Mouse (Mus musculus): ENCODE data around the gene D6Wsu163e. TPM values are rescaled to one million over a fixed set of nuclear protein-coding genes. Genes with fewer than 3 reads are reported as not detected.
A peak's percentile ranks its signal among the peaks of the same experiment; 100 is the strongest.

Gene D6Wsu163e
- total RNA-seq (2015; ENCODE audit: low replicate concordance) (17.1 and 27.9 TPM in 2 replicates), total RNA-seq (2017; ENCODE audit: low replicate concordance) (22.6 and 29.5 TPM in 2 replicates)

DNA sequence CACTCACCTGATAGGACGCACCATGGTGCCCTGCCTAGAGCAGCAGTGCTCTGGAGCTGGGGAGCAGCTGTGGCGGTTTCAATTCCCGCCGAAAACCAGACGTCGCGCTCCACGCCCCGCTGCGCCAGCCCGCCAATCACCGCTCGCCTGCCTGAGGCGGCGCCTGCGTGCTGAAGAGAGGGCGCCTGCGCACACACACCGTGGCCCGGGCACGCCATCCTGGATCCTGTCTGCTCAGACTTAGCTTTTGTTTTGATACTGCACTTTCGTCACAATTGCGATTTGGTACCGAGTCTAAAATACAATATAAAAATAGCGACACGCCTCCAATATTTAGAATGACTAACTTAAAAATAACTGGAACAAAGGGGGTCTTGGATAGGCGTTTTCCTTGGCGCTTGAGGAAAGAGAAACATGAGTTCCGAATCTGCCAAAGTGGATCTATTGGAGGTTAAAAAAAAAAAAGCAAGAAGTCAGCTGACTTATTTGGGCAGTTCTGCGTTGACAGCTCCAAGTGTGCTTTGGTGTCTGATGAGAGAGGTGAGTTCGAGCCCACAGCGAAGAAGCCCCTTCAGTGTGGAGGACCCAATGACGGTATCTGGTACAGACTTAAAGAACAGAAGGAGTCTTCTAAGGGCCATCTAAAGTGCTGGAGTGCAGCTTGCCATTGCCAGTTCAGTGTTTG, at the start of gene D6Wsu163e, which contains the start of gene Rad51ap1:
Gene D6Wsu163e (plus strand): TSS at position 476 of the 685 bp plus-strand sequence.
Gene Rad51ap1 (minus strand): TSS at position 101 of the 685 bp plus-strand sequence.
- peak; percentile 94 for ATAC-seq (replicated peaks; ENCODE audit: low FRiP score, poor library complexity, severe bottlenecking)

- ATAC-seq (replicated peaks; ENCODE audit: low FRiP score, poor library complexity, severe bottlenecking): no peak
Observed at GRCm38 (mm10) chr6:126907378-126907777, 32.4 kb upstream of the D6Wsu163e start.

DNA sequence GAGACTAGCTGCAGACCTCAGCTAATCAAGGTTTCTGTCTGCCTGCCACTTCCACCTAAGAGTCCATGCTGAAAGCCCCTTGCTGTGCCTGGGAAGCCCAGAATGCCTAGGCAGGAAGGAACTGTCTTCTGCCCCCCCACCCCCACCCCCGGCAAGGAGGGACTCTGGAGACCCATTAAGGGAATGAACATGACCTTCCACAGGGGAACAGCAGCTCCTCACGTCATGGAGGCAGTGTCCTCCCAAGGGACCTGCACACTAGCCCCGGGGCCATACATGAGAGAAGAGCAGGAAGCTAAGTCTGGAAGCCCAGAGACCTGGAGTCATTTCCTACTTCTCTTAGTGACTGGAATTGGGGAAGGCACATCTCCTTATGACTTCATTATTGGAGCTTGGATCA, 31.9 kb upstream of the D6Wsu163e start:
- no peak for ATAC-seq (replicated peaks; ENCODE audit: low FRiP score, poor library complexity, severe bottlenecking)

DNA sequence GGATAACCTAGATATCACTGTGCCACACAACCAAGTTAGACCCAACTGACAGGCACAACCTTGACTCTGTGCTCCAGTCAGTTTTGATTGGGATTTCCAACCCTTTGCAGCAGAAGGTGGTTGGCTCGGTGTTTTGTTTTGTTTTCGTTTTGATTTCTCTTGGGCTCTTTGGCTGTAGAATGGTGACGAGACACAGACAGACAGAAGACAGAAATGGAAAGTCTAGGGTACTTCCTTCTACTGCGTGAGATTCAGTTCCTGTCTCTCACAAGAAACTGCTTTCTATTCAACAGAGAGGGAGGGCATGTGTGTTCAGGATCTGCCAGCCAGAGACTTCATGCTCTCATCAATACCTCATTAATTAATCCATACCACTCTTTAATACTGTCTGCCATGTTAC, 29.0 kb upstream of the D6Wsu163e start:
- no peak for ATAC-seq (replicated peaks; ENCODE audit: low FRiP score, poor library complexity, severe bottlenecking)

DNA sequence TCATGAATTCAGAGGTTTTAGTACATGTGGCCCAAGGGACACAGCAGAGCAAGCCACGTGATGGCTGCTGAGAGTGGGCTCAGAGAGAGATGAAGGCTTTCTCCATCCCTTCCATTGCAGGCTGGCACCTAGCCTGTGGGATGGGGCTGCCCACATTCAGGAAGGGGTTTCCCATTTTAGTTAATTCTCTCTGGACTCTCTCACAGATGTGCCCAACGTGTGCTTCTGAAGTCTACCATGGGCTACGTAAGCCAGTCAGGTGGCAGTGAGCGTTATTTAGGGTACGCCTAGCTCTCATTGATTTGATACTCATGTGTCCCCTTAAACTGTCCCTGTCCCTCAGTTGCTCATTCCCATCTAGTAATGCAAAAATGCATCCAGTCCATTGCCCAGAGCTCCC, 24.8 kb upstream of the D6Wsu163e start:
- ATAC-seq (replicated peaks; ENCODE audit: low FRiP score, poor library complexity, severe bottlenecking): no peak

GRCm38 (mm10) chr6:126921111-126921881, 18.5 kb upstream of the D6Wsu163e start, which contains the start of gene Dyrk4:
Gene Dyrk4 (minus strand): TSS chr6:126921839.
- ATAC-seq (replicated peaks; ENCODE audit: low FRiP score, poor library complexity, severe bottlenecking): no peak

- ATAC-seq (replicated peaks; ENCODE audit: low FRiP score, poor library complexity, severe bottlenecking): no peak
Observed at GRCm38 (mm10) chr6:126932896-126933295, 6.9 kb upstream of the D6Wsu163e start.

- no peak for ATAC-seq (replicated peaks; ENCODE audit: low FRiP score, poor library complexity, severe bottlenecking)
Observed at GRCm38 (mm10) chr6:126938047-126938446, 1.7 kb upstream of the D6Wsu163e start.

DNA sequence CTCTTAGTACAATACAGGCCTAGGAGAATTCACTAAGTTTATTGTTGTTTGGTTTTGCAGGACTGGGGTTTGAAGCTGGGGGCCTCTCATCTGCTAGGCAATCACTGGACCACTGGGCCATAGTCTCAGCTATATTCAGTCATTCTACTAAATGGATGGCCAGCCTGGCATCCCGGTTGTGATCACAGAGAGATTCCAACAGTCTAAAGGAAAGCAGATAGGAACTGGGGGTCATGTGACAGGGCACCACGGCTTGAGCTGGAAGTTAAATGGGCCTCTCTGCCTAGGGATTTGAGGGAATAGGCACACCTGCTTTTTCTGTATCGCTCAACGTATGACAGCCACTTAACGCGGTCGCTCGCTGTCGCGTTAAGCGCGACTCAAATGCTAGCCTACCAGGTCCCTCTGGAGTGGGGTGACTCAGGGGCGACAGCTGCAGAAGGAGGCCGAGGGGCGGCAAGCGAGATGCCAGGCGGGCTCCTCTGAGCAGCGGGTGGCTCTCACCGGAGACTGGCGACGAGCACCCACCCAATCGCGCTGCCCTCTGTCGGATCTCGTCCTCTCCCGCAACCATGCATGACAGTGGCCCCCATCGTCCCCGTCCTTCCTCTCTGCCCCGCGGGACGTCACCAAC, 792 bp upstream of the D6Wsu163e start:
- peak; percentile 6; the same call in 1 of the 2 replicates for ATAC-seq (replicated peaks; ENCODE audit: low FRiP score, poor library complexity, severe bottlenecking)

DNA sequence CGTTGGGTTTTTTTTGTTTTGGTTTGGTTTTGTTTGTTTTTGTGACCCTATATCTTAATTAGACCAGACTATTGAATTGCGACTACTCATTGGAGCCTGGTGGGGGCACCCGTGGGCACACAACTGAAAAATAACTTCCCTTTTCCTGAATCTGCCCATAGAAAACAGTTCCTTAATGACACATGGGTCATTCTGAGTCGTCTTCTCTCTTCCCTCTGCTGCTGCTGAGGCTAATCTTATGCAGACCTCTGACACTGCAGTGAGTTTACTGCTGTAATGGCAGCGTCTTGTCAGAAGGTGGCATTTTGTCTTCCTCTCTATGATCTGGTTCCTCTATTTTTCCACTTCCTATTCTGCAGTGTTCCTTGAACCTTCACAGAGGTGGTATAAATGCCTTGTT, 689 bp downstream of the D6Wsu163e start:
- ATAC-seq (replicated peaks; ENCODE audit: low FRiP score, poor library complexity, severe bottlenecking): peak; percentile 39

GRCm38 (mm10) chr6:126948336-126948735, 8.6 kb downstream of the D6Wsu163e start:
- ATAC-seq (replicated peaks; ENCODE audit: low FRiP score, poor library complexity, severe bottlenecking): no peak

- ATAC-seq (replicated peaks; ENCODE audit: low FRiP score, poor library complexity, severe bottlenecking): peak; percentile 82
Observed at GRCm38 (mm10) chr6:126955734-126956133, 16.0 kb downstream of the D6Wsu163e start.

- ATAC-seq (replicated peaks; ENCODE audit: low FRiP score, poor library complexity, severe bottlenecking): no peak
Observed at GRCm38 (mm10) chr6:126961371-126962018, 21.7 kb downstream of the D6Wsu163e start.

GRCm38 (mm10) chr6:126962709-126963108, 22.9 kb downstream of the D6Wsu163e start:
- no peak for ATAC-seq (replicated peaks; ENCODE audit: low FRiP score, poor library complexity, severe bottlenecking)

DNA sequence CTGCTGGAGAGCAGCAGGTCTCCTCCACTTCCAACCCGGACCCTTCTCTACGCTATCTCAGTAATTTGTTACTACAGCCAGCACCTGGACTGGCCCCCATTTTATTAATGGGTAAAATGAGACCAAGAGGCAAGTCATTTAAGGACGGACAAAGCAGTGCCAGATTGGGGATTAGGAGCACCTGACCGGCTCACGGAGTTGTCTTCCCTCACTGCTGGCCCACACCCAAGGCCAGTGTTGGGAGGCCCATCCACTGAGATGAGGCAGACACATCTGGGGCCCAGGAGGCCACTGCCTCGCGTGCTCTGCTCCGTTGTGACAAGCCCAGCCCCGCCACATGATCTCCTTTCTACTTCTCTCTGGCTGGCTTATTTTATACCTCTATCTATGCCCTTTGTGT, 23.7 kb downstream of the D6Wsu163e start:
- ATAC-seq (replicated peaks; ENCODE audit: low FRiP score, poor library complexity, severe bottlenecking): no peak

DNA sequence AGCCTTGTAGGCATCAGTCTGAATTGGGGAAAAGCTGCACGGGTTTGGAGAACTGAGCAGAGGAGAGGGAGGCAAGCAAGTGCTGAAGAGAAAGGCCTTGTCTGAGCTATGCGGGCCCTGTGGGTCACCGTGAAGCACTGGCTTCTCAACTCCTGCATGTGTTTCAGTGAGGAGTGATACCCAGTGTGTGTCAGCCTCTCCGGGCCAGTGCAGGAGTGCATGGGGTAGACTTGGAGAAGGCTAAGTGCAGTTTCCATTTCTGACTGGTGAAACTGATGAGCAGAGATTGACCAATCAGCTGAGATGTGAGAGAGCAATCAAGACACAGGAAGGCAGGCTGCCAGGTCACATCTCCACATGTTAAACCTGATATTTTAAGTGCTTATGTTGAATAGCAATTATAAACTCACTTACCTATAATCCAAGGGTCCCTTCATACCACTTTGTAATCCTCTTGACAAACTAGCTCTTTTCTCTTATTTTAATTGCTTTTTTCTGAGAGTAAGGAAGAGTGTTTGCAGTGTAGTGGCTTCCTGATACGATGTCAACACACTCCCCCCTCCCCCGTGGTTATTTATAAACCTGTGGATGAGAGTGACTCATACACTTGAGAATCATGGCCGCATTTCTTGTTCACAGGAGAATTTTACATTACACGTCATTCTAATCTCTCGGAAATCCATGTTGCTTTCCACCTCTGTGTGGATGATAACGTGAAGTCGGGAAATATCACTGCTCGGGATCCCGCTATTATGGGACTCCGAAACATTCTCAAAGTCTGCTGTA, 26.7 kb downstream of the D6Wsu163e start:
- ATAC-seq (replicated peaks; ENCODE audit: low FRiP score, poor library complexity, severe bottlenecking): no peak

DNA sequence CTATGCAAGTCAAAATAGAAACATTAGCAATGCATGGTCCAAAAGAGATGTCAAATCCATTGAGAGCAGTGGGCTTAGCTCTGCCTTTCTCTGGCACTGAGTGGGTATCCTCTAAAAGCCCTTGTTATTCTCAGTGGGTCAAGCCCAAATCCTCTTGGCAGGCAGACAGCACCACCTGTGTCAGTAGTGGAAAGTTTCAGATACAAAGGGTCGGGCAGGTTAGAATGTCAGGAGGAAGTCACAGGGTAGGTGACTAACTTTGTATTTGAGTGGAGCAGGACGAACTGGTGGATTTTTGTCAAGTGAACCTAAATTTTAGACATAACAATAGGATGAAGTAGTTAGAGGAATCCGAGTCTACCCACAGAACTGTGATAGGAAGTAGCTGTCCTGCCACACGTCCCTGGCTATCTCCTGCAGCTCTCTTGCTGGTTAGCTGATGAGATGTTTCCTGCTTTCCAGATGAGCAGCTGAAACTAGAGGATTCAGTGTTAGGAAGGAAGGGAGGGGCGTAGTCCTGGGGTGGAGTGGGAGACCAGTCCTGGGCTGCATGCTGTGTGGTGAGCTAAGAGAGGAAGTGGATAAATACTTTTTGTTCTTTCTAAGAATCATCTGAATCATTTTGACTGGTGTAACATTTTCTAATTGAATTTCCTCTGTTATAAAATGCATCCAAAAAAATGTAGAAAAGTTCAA, 41.9 kb downstream of the D6Wsu163e start:
- ATAC-seq (replicated peaks; ENCODE audit: low FRiP score, poor library complexity, severe bottlenecking): no peak

DNA sequence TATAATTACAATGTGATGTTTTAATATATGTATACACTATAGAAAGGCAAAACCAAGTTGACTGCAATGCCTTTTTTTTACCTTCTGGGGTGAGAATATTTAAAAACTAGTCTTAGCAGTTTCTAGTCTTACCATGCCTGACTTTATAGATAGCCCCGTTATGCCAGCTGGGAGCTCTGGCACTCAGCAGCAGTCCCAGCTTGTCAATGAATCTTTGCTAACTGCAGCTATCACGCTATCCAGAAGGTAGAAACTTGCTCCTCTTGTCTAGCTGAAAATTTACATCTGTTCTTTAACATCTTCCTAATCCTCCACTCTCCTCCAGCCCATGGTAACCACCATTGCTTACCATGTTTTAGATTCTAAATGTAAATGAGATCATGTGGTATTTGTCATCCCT, 53.9 kb downstream of the D6Wsu163e start:
- ATAC-seq (replicated peaks; ENCODE audit: low FRiP score, poor library complexity, severe bottlenecking): no peak

DNA sequence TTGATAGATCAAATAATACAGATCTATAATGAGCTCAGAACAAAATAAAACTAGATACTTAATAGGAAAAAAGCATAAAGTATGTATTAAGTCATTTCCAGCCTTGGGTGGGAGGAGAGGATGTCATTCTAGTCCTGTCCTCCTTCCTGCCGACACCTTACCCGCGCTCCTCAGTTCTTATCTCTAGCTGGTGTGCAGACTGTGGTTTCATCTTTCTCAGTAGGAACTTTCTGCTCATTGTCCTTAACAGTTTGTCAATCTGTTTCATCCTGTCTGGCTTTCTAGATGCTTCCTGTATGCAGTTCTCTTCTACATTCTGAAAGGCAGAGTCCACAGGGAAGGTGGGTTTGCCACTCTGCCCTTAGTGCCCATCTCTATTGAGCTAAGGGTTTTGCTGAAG, 55.7 kb downstream of the D6Wsu163e start:
- no peak for ATAC-seq (replicated peaks; ENCODE audit: low FRiP score, poor library complexity, severe bottlenecking)

Measured in erythroblast, adult 5-6 weeks (primary cell).